Mouse (Mus musculus) small intestine, adult 2 months (tissue): Measurements from ENCODE around the gene Arhgef3. TPM values are rescaled to one million over a fixed set of nuclear protein-coding genes. Genes with fewer than 3 reads are reported as not detected.

Experiments used
- H3K27ac ChIP-seq: fragments of 200-500 bp; 2 replicates; pipeline ENCODE4 v1.5.1; 2012; ENCODE audit warnings: low read depth, low read length, control low read depth, inconsistent platforms; ENCODE audit not compliant: insufficient read depth
- H3K27me3 ChIP-seq: fragments of 200-500 bp; 2 replicates; pipeline ENCODE4 v1.6.1; 2012; ENCODE audit warnings: mild to moderate bottlenecking, moderate library complexity, low read length, inconsistent platforms; ENCODE audit not compliant: control insufficient read depth, insufficient read depth
- H3K36me3 ChIP-seq: fragments of 200-500 bp; 2 replicates; pipeline ENCODE4 v1.6.1; 2012; ENCODE audit warnings: mild to moderate bottlenecking, low read length, control low read depth, inconsistent platforms; ENCODE audit not compliant: control insufficient read depth, insufficient read depth
- H3K4me1 ChIP-seq: fragments of 200-500 bp; 2 replicates; pipeline ENCODE4 v1.6.1; 2012; ENCODE audit warnings: low read length, inconsistent platforms, mixed read lengths; ENCODE audit not compliant: control insufficient read depth, insufficient read depth, insufficient read length
- H3K4me3 ChIP-seq: fragments of 200-500 bp; 2 replicates; pipeline ENCODE4 v1.5.1; 2012; ENCODE audit warnings: low read depth, mild to moderate bottlenecking, control low read depth, inconsistent platforms, low read length, moderate library complexity
- CTCF ChIP-seq: fragments of 200-500 bp; IDR thresholded peaks from 2 replicates; pipeline ENCODE4 v1.5.1; 2012; ENCODE audit warnings: low read depth, mild to moderate bottlenecking, control low read depth, inconsistent platforms, low read length, moderate library complexity, mixed read lengths; ENCODE audit not compliant: insufficient replicate concordance, insufficient read length; ENCODE audit errors: extremely low read depth
- POLR2A ChIP-seq: fragments of 200-500 bp; IDR thresholded peaks from 2 replicates; pipeline ENCODE4 v1.6.1; 2012; ENCODE audit warnings: low read depth, mild to moderate bottlenecking, control low read depth, inconsistent platforms, low read length, moderate library complexity
- WGBS: fragments of 180-500 bp; shearing (Covaris S2); methylation state at CpG from one replicate; pipeline ENCODE4 v1.1.7; 2018; 5-methylcytosine and 5-hydroxymethylcytosine counted together
- polyA plus RNA-seq: library from polyadenylated mRNA; depleted of rRNA; stranded (reverse); fragments of >200 nt; gene quantifications from 2 replicates; pipeline ENCODE4 v1.2.3, GENCODE M21; 2012

The Arhgef3 gene
- polyA plus RNA-seq, 1 experiment: 7.0 TPM

DNA sequence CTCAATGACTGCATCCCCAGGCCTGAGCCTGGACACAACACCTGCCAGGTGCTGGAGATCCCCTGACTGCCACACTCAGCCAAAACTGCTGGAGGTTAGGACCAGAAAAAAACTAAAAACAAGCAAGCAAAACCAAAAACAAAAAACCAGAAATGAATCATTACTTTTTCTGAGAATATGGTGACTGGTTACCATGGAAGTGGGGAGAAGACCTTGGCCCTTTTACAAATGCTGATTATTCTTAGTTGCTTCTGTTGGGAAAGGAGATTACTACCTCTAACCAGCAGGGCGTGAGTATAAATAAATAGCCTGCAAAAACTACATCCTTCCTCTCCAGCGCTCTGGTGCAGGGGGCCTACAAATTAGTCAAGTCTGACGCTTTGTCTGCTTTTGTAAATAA is 194.1 kb downstream of the Arhgef3 start:
- 75% methylated on average over 3 of the region's 3 CpGs for WGBS
- H3K27ac ChIP-seq: no peak overlapping the region

GRCm38 (mm10) chr14:27310559-27311242 is 196.0 kb downstream of the Arhgef3 start:
- no peak for TF ChIP-seq POLR2A
- no peak for TF ChIP-seq CTCF
- no peaks in the 10 kb centered on the region for H3K27me3 ChIP-seq
- H3K4me1 ChIP-seq: no peaks in the 10 kb centered on the region; the same call in 1 of the 2 replicates
- 28% methylated on average over 4 of the region's 4 CpGs for WGBS
- H3K36me3 ChIP-seq: no peaks in the 10 kb centered on the region
- H3K4me3 ChIP-seq: no peak overlapping the region
- no peak overlapping the region for H3K27ac ChIP-seq

More for the DNA sequence above, 194.1 kb downstream of the Arhgef3 start:
- Histone ChIP-seq H3K27me3 (no peaks in the 10 kb centered on the region), H3K4me3 (no peak overlapping the region), H3K36me3 (no peaks in the 10 kb centered on the region), H3K4me1 (no peaks in the 10 kb centered on the region; the same call in 1 of the 2 replicates)
- no peak for TF ChIP-seq POLR2A
- TF ChIP-seq CTCF: no peak

DNA sequence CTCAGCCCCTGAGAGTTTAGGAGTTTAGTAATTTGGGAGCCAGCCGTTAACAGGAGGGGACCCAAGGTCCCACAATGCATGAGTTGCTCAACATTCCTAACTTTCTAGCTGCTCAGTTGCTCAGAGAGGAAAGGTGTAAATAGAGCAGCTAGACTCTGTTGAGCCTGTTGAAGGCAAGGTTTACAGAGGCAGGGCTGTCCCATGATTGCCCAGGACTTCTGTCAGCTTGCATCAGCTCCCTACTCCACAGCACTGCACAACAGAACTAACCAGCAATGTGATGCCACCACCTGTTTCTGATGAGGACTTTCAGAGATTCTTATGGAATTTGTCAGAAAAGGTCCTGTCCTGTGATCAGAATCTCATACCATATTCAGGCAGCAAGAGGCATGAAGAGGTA is 197.7 kb downstream of the Arhgef3 start:
- 97% methylated on average over 1 of the region's 1 CpGs for WGBS
- H3K27me3 ChIP-seq: no peaks in the 10 kb centered on the region
- H3K27ac ChIP-seq: no peak overlapping the region
- no peak overlapping the region for H3K4me3 ChIP-seq
- TF ChIP-seq POLR2A (no peak), CTCF (no peak)
- H3K36me3 ChIP-seq: no peaks in the 10 kb centered on the region
- no peaks in the 10 kb centered on the region; the same call in 1 of the 2 replicates for H3K4me1 ChIP-seq

- Histone ChIP-seq H3K4me3 (no peak overlapping the region), H3K4me1 (no peaks in the 10 kb centered on the region; the same call in 1 of the 2 replicates), H3K27me3 (no peaks in the 10 kb centered on the region), H3K27ac (no peak overlapping the region), H3K36me3 (no peaks in the 10 kb centered on the region)
- 87% methylated on average over 6 of the region's 6 CpGs for WGBS
- TF ChIP-seq CTCF: no peak
- no peak for TF ChIP-seq POLR2A
Observed at GRCm38 (mm10) chr14:27315737-27316136, 201.0 kb downstream of the Arhgef3 start.

DNA sequence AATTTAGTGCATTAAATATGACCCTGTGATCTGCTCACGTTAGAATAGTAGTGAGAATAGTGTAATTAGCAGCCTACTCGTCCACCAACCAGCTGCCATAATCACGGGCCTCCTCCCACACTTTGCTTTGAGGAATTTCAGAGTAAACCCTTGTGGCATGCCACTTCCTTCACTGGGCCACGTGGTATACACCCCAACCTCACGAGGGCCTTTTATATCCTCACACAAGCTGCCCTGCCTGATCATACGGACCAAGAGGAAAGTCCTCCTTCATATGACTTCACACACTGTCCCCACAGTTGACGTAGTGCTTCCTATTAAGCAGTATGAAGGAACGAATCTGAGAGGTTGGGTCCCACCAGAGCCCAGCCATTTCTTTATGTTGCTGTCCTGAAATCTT is 202.4 kb downstream of the Arhgef3 start:
- Histone ChIP-seq H3K27me3 (no peaks in the 10 kb centered on the region), H3K4me3 (no peak overlapping the region), H3K36me3 (no peaks in the 10 kb centered on the region), H3K27ac (no peak overlapping the region), H3K4me1 (no peaks in the 10 kb centered on the region)
- TF ChIP-seq CTCF: no peak
- TF ChIP-seq POLR2A: no peak
- 64% methylated on average over 8 of the region's 8 CpGs for WGBS

- Histone ChIP-seq H3K36me3 (no peaks in the 10 kb centered on the region), H3K4me1 (no peaks in the 10 kb centered on the region), H3K4me3 (no peak overlapping the region), H3K27me3 (no peaks in the 10 kb centered on the region), H3K27ac (no peak overlapping the region)
- 76% methylated on average over 7 of the region's 7 CpGs for WGBS
- no peak for TF ChIP-seq POLR2A
- no peak for TF ChIP-seq CTCF
Observed at GRCm38 (mm10) chr14:27319386-27319785, 204.7 kb downstream of the Arhgef3 start.

DNA sequence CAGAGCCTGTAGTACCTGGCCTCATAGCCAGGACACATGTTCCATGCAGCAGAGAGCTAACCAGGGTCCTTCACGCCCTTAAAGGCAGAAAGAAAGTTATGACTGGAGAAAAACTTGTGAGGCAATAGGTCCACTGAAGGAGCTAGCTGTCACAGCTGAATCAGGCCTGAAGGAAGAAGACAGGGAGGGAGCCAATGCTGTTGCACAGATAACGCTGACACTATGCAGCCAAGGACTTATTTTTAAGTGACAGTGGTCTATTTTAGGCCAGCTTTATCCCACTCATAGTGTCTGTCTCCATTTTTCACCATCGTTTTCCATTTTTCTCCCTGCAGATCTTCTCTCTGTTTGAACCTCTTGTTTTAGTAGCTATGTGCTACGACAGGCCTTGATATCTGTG is 207.3 kb downstream of the Arhgef3 start:
- H3K4me3 ChIP-seq: no peak overlapping the region
- 91% methylated on average over 4 of the region's 4 CpGs for WGBS

More for the DNA sequence above, 207.3 kb downstream of the Arhgef3 start:
- no peak for TF ChIP-seq CTCF
- no peak for TF ChIP-seq POLR2A
- Histone ChIP-seq H3K27ac (no peak overlapping the region), H3K36me3 (no peaks in the 10 kb centered on the region), H3K27me3 (no peaks in the 10 kb centered on the region), H3K4me1 (no peaks in the 10 kb centered on the region)
